Mouse (Mus musculus) layer of hippocampus, adult 9-10 months (tissue): ENCODE results near the gene Gstt1.
"Not testable (repeated sequence)": the region's sequence is repeated elsewhere in the genome, so short reads cannot be mapped to it uniquely, and the experiment has no call there.

ENCODE experiments used
- DNase-seq: peaks from one replicate; pipeline ENCODE4 v3.0.0; 2022; ENCODE audit warnings: low spot score

The Gstt1 gene

GRCm38 (mm10) chr10:75798176-75798696 lies at the start of gene Gstt1:
Gstt1 (minus strand) TSS chr10:75798584.
- DNase-seq: no peak

DNA sequence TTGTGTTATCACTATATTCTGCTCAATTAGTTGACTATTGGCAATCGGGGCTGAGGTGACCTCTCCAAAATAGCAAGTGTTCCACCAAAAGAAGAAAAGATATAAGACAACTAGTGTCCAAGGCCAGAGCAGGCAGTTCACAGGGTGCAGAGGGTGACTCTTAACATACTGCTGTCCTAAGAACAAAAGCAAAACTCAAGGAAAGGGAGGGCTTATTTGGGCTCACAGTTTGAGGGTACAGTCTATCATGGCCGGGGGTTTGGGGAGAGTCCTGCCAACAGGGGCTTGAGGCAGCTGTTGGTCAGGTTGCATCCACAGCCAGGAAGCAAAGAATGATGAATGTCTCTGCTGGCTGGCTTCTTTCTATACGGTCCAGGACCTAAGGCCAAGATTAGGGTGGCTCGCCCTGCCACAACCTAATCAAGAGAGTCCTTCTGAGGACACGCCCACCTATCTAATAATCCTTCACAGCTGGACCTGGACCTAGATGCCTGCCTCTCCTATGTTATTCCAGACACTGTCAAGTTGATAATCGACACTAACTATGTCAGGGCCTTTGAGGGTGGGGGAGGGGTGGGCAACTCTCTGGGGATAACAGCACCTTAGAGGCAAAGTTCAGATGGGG lies 47.0 kb upstream of the Gstt1 start:
- no peak for DNase-seq

- no peak for DNase-seq
Observed at GRCm38 (mm10) chr10:75844800-75845199, 46.4 kb upstream of the Gstt1 start.

- DNase-seq: not testable (repeated sequence)
Observed at GRCm38 (mm10) chr10:75843898-75844297, 45.5 kb upstream of the Gstt1 start.

DNA sequence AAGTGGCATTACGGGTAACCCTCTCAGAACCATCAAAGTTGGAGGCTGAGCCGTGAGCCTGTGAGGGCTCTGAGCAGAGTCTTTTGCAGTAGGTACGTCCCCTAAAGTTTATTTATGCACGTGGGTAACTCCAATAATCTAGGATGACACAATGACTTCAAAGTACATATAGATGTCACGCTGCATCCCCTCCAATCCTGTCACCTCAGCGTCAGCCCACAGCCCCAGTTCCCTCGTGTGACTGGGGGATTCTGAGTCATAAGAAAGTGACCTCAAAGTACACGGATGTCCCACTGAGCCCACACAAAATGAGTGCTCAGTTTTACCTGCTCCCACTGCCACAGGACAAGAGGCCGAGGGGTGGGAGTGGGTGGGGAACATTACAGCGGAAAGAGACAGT lies 40.7 kb upstream of the Gstt1 start:
- DNase-seq: no peak

DNA sequence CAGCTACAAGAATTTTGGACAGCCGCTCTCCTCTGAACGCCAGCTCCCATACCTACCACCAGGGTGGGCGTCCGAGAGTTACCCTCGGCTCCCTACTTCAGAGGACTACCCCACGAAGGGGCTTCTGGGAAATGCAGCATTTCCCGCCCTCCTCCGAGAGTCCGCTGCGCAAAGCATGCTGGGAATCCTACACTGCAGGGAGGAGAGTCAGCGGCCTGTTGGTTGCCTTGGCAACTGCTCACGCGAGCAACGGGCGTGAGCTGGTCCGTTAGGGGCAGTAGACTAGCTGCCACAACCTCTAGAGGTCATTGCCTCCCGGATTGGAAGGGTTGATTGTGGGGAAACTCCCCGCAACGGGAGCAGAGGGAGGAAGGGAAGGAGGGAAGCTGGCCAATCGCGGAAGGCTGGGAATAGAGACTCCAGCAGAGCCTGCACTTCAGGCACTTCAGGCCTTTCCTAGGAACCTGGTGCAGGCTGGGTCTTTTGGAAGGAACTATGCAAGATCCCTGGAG lies 38.9 kb upstream of the Gstt1 start, which contains the start of gene Gstt2:
TSS of gene Gstt2 (minus strand) at position 177 of the 512 bp plus-strand sequence.
- DNase-seq: peak; percentile 83

- no peak for DNase-seq
Observed at GRCm38 (mm10) chr10:75835761-75836531, 37.6 kb upstream of the Gstt1 start.

DNA sequence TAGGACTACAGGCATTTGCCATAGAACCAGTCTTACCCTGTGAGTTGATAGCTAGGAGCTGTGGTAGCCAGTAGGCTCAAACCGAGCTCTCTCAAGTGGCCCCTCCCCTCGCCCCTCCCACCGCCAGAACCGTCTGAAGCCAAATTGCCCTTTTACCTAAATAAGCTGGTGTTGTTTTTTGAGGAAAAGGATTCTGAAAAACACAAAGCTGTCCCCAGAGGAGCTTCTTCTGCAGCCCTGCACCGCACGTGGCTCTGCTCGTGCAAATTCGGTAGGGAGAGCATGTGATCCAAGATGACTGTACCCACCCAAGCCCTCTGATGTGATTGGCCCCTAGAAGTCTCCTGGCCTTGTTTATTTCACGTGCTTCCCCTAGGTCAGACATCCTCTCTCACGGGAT lies 36.9 kb upstream of the Gstt1 start:
- DNase-seq: no peak

- no peak for DNase-seq
Observed at GRCm38 (mm10) chr10:75834721-75835120, 36.3 kb upstream of the Gstt1 start.

- no peak for DNase-seq
Observed at GRCm38 (mm10) chr10:75834250-75834649, 35.9 kb upstream of the Gstt1 start.

DNA sequence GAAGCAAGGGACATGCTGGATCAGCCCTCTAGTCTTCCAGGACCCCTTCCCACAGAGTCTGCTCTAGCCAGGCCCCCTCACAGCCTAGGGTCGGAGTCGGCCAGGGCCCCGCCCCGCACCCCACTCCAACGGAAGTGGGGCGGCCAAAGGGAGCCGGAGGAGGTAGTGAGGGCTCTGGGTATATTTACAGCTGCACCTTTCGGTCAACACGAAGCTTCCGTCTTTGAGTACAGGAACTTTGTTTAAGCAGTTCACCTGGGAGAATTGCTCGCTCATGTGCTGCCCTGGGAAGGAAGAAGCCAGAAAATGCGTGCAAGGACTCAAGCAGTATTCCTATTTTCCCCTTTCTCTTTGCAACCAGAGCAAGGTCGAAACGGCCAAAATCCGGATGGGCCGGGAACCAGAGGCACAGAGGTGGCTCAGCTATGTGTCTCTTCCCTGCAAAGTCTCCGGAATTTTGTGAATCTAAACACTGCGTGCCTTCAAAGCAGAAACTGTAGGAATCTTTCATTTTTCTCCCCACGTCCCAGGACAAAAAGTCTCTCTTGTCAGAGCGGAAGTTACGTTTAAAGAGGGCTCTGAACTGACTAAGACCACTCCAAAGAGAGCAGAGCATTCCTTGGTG lies 35.2 kb upstream of the Gstt1 start:
- DNase-seq: no peak

DNA sequence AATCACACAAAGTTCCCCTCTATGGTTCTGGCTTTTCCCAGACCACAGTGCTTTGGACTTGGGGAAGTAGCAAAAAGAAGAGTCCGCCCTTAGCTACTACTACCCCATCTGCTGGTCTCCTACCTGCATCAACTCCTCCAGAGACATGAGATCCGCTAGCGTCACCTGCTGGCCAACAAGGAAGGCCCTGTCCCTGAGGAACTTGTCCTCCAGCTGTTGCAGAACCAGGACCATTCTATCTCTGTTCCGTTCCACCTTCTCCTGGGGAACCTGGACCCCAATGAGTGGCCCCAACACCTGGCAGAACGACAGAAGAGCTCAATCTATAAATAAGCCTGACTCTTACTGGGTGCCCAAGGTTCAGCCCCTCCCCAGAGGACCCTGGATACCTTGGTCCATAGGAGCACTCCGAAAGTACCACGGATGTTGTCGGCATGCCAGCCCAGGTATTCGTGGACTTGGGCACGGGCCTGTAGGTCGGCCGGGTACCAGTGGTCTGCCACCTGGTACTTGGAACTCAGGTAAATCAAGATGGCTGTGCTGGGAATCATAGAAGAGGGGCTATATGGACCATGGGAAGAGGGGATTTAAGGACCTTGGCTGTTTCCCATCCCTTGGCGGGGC lies 34.0 kb upstream of the Gstt1 start:
- DNase-seq: no peak

DNA sequence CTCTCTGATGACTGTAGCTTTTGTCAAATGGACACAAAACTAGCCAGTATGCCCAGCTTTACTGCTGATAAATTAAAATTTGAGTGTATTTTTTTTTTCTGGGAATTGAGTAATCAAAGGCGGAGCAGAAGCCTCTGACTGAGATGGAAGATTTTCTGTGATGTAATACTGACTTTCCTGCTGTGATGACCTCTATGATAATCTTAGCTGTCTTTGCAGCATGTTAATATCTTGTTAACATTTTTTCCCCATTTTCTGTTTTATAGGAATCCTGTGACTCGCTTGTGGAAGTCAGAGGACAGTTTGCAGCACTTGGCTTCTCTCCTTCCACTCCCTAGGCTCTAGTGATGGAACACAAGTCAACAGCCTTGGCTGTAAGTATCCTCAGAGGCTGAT lies 31.9 kb upstream of the Gstt1 start:
- DNase-seq: no peak

DNA sequence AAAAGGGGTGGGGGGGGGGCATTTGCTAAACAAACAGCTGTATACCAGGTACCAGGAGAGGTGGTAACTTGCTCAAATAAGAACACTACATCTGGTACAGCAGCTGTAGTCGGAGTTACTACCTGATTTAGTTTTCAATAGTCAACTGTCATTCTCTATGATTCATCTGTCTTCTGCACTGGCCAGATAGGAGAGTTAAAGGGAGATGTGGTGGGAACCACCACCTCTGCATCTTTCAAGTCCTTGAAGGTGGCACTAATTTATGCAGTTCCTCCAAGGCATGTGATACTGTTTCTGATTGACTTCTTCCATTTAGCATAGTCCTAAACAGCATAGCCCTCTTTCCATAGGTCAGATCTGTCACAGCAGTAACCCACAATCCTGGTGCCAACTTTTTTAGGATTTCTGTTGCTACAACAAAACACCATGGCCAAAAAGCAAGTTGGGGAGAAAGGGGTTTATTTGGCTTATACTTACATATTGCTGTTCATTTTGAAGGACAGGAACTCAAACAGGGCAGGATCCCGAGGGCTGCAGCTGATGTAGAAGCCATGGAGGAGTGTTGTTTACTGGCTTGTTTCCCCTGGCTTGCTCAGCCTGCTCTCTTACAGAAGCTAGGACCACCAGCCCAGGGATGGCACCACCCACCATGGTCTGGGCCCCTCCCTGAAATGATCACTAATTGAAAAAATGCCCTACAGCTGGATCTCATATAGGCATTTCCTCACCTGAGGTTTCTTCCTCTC lies 31.3 kb upstream of the Gstt1 start:
- no peak for DNase-seq

DNA sequence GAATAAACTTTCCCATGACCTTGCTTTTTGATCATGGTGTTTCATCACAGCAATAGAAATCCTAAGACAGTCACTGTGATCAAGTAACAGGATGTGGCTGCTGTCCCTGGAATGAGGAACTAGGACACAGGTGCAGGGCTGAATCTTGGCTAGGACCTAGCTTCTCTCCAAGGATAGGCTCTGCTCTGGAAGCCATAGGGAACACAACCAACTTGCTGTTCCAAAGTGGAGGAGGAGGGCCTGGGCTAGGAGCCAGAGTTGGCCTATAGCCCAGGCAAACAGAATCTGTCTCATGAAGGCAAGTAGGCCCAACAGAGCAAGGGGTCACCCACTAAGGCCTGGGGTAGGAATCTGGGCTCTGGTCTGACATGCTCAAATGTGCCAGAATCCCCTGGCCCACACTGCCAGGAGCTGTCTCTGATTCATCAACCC lies 30.1 kb upstream of the Gstt1 start:
- DNase-seq: no peak

GRCm38 (mm10) chr10:75827668-75828360 lies 29.4 kb upstream of the Gstt1 start:
- DNase-seq: no peak

DNA sequence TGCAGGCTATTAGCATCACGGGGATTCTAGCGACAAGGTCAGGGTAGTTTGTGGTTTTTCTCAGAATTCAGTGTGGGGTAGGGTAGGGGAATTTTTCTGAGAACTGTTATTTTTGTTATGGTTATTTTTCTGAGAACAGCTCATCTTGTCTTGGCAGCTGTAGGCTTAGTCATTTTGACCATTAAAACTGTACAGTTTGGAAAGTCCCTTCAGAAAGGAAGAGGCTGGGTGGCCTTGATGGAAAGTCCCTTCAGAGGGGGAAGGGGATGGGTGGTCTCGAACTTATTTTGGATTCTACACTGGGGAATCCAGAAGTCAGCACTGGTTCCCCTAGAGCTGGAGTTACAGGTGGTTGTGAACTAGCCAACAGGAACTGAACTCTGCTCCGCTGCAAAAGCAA lies 26.1 kb upstream of the Gstt1 start:
- no peak for DNase-seq

GRCm38 (mm10) chr10:75823782-75824181 lies 25.4 kb upstream of the Gstt1 start:
- no peak for DNase-seq

- no peak for DNase-seq
Observed at GRCm38 (mm10) chr10:75822443-75822842, 24.1 kb upstream of the Gstt1 start, which contains the start of gene Gstt4. Gstt4 (minus strand) TSS chr10:75822543.

DNA sequence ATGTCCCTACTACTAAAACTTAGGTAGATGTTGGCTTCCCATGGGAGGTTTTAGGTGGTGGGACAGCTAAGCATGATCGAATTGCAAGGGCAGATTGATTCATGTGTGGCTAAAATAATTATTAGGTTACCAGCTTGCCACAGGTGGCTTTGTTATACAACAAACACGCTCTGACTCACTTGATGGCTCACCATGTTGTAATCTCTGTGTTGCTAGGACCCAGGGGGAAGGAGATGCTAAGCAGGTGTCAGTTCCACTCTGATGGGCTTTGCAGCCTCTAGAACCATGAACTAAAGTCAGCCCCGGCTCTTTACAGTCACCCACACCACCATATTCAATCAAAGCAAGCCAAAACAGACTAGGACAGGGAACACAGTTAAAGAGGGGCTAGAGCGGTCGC lies 21.5 kb upstream of the Gstt1 start:
- DNase-seq: no peak

DNA sequence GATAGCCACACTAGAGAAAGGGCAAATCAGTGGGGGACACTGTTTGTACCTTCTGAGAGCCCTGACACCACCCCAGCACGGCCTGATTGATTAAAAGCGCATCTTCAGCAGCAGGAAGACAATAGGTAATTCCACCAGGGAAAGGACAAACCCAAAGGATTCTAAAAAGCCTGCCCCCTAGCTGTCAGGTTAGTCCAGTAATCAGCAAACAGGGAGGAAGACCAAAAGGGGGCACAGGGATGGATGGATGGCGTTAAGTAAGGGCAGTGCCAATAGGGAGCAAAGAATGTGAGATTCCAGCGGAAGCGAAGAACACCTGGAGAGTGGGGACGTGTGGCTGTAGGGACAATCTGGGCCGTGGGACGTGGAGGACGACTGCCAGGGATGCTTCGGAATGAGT lies 20.3 kb upstream of the Gstt1 start:
- no peak for DNase-seq
